Mouse (Mus musculus): ENCODE measurements around the gene Tsc1.

DNA sequence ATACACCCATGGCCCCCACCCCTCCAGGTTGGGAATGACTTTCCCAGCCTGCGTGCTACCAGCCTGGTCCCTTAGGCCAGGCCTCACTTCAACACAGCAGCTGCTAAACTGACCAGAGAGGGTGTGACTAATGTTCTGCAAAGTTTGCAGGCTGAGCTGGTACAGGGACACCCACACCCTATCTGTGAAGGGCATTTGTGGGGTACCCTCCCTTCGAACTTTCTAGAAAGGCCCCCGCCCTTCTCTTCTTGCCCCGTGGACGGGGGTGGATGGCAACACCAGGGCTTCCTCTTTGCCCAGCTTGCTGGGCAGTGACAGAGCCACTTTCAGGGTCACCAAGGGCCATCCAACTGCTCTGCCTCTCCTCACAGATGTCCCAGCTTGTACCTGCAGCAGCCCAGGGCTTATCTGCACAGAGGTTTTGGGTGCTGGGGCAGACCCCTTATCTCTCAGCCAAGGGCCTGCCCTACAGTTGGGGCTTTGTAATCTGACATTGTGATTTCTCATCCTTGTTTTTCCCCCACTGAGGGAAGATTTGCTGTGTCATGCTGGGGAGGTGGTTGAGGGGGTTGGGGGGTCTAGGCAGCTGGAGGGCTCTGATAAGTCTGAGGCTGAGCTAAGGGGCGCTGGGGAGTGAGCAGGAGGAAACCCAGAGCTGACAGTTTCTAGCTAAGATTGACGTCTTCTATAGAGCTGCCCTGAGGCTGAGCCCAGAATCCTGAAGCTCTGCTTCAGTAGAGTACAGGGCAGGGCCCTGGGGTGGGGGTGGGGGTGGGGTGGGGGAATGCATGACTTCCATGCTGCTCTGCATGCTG is 43.1 kb upstream of the Tsc1 start:
- TF ChIP-seq GATA1 (IDR thresholded peaks at IDR 0.05; ENCODE audit: borderline replicate concordance, low read length) (peak; percentile 85; the same call in 2 of the 3 replicates), FLI1 (IDR thresholded peaks at IDR 0.05; ENCODE audit: low read length) (no peak)

Data from megakaryocyte, embryonic 14.5 days (primary cell).